Mouse (Mus musculus): ENCODE measurements around the gene Xpo4.

Xpo4 gene

GRCm38 (mm10) chr14:57609816-57610329, 55.4 kb downstream of the Xpo4 start:
- DNase-seq (ENCODE audit: low read depth, low spot score), result no peak

GRCm38 (mm10) chr14:57607500-57607899, 57.7 kb downstream of the Xpo4 start:
- DNase-seq (ENCODE audit: low read depth, low spot score), result no peak

- DNase-seq (ENCODE audit: low read depth, low spot score), result no peak
Observed at GRCm38 (mm10) chr14:57606663-57607365, 58.4 kb downstream of the Xpo4 start.

- DNase-seq (ENCODE audit: low read depth, low spot score), result no peak
Observed at GRCm38 (mm10) chr14:57593279-57593678, 72.0 kb downstream of the Xpo4 start.

- DNase-seq (ENCODE audit: low read depth, low spot score), result no peak
Observed at GRCm38 (mm10) chr14:57591830-57592229, 73.4 kb downstream of the Xpo4 start.

- no peak for DNase-seq (ENCODE audit: low read depth, low spot score)
Observed at GRCm38 (mm10) chr14:57576364-57577060, 88.7 kb downstream of the Xpo4 start.

GRCm38 (mm10) chr14:57574792-57575587, 90.2 kb downstream of the Xpo4 start:
- DNase-seq (ENCODE audit: low read depth, low spot score), result no peak

- peak; percentile 92 for DNase-seq (ENCODE audit: low read depth, low spot score)
Observed at GRCm38 (mm10) chr14:57571155-57572133, 93.8 kb downstream of the Xpo4 start, which contains the start of gene Eef1akmt1. Gene Eef1akmt1, minus strand, starts transcription at chr14:57571612.

- no peak for DNase-seq (ENCODE audit: low read depth, low spot score)
Observed at GRCm38 (mm10) chr14:57565626-57566025, 99.6 kb downstream of the Xpo4 start.

GRCm38 (mm10) chr14:57556922-57557321, 108.3 kb downstream of the Xpo4 start:
- no peak for DNase-seq (ENCODE audit: low read depth, low spot score)

- no peak for DNase-seq (ENCODE audit: low read depth, low spot score)
Observed at GRCm38 (mm10) chr14:57555471-57556070, 109.7 kb downstream of the Xpo4 start.

- DNase-seq (ENCODE audit: low read depth, low spot score), result no peak
Observed at GRCm38 (mm10) chr14:57554434-57554833, 110.8 kb downstream of the Xpo4 start.

- DNase-seq (ENCODE audit: low read depth, low spot score), result no peak
Observed at GRCm38 (mm10) chr14:57552945-57553344, 112.3 kb downstream of the Xpo4 start.

- no peak for DNase-seq (ENCODE audit: low read depth, low spot score)
Observed at GRCm38 (mm10) chr14:57547062-57547461, 118.2 kb downstream of the Xpo4 start.

- DNase-seq (ENCODE audit: low read depth, low spot score), result peak; percentile 63
Observed at GRCm38 (mm10) chr14:57546557-57547021, 118.6 kb downstream of the Xpo4 start.

- DNase-seq (ENCODE audit: low read depth, low spot score), result no peak
Observed at GRCm38 (mm10) chr14:57546131-57546530, 119.1 kb downstream of the Xpo4 start.

GRCm38 (mm10) chr14:57545526-57545925, 119.7 kb downstream of the Xpo4 start:
- DNase-seq (ENCODE audit: low read depth, low spot score), result no peak

GRCm38 (mm10) chr14:57543420-57544039, 121.7 kb downstream of the Xpo4 start:
- DNase-seq (ENCODE audit: low read depth, low spot score), result no peak

- DNase-seq (ENCODE audit: low read depth, low spot score), result no peak
Observed at GRCm38 (mm10) chr14:57542231-57542630, 123.0 kb downstream of the Xpo4 start.

GRCm38 (mm10) chr14:57540683-57541082, 124.5 kb downstream of the Xpo4 start:
- no peak for DNase-seq (ENCODE audit: low read depth, low spot score)

All from forelimb bud, embryonic 11.5 days (tissue).